Mouse (Mus musculus) hindbrain, embryonic 16.5 days (tissue): Measurements from ENCODE around the gene Bcorl1. TPM values are rescaled to one million over a fixed set of nuclear protein-coding genes. Genes with fewer than 3 reads are reported as not detected.

Experiments used
- ATAC-seq: fragments of 200-750 bp; cut with Nextera tagmentation; 2 replicates; pipeline ENCODE4 v1.8.0; 2017; ENCODE audit warnings: moderate TSS enrichment, moderate library complexity
- H3K27ac ChIP-seq: fragments of 300-500 bp; sonication (generic); 2 replicates; pipeline ENCODE4 v1.5.1; 2014; ENCODE audit warnings: low read depth, mild to moderate bottlenecking, control low read depth, low read length, moderate library complexity
- H3K27me3 ChIP-seq: fragments of 300-500 bp; sonication (generic); replicated peaks from 2 replicates; pipeline ENCODE4 v1.6.1; 2014; ENCODE audit warnings: low read length; ENCODE audit not compliant: control insufficient read depth, insufficient read depth
- H3K36me3 ChIP-seq: fragments of 300-500 bp; sonication (generic); 2 replicates; pipeline ENCODE4 v1.6.1; 2014; ENCODE audit warnings: mild to moderate bottlenecking, low read length, moderate library complexity, mixed read lengths; ENCODE audit not compliant: control insufficient read depth, insufficient read depth
- H3K4me1 ChIP-seq: fragments of 300-500 bp; sonication (generic); 2 replicates; pipeline ENCODE4 v1.6.1; 2014; ENCODE audit warnings: low read depth, low read length; ENCODE audit not compliant: control insufficient read depth, insufficient read depth
- H3K4me2 ChIP-seq: fragments of 300-500 bp; sonication (generic); 2 replicates; pipeline ENCODE4 v1.6.1; 2014; ENCODE audit warnings: mild to moderate bottlenecking, low read length, control low read depth, moderate library complexity
- H3K4me3 ChIP-seq: fragments of 300-500 bp; sonication (generic); 2 replicates; pipeline ENCODE4 v1.5.1; 2014; ENCODE audit warnings: mild to moderate bottlenecking, low read length, control low read depth, moderate library complexity
- H3K9ac ChIP-seq: fragments of 300-500 bp; sonication (generic); 2 replicates; pipeline ENCODE4 v1.6.1; 2014; ENCODE audit warnings: low read depth, mild to moderate bottlenecking, control low read depth, low read length, moderate library complexity
- H3K9me3 ChIP-seq: fragments of 300-500 bp; sonication (generic); 2 replicates; pipeline ENCODE4 v1.6.1; 2014; ENCODE audit warnings: mild to moderate bottlenecking, low read length, moderate library complexity; ENCODE audit not compliant: control insufficient read depth
- WGBS: fragments of 180-500 bp; shearing (Covaris S2); extraction: QIAGEN DNeasy Blood & Tissue Kit; methylation state at CpG from one replicate; pipeline ENCODE4 v1.1.7; 2014; 5-methylcytosine and 5-hydroxymethylcytosine counted together
- polyA plus RNA-seq: library from polyadenylated mRNA; unstranded; fragments of >200 nt; fragmentation: Nextera tagmentation; extraction: Ambion mirVana; gene quantifications from 2 replicates; pipeline ENCODE4 v1.2.1, GENCODE M21; 2015

Bcorl1 gene
- polyA plus RNA-seq, 1 experiment from 2014 or later, result 6.8 TPM

- Histone ChIP-seq H3K27me3 (no peaks in the 10 kb centered on the region), H3K36me3 (no peaks in the 10 kb centered on the region), H3K9me3 (0 out of 2 replicates have a peak, but pooled peaks cover 3% of the 10 kb centered on the region), H3K27ac (no peak overlapping the region), H3K4me1 (peaks cover 11% of the 10 kb centered on the region; the same call in 1 of the 2 replicates), H3K9ac (peak overlapping the region; percentile 65), H3K4me2 (peak overlapping the region; percentile 73), H3K4me3 (peak overlapping the region; percentile 59)
- 21% methylated on average over 16 of the region's 73 CpGs for WGBS
- no peak for ATAC-seq
These were observed 533 bp downstream of the Bcorl1 start for GRCm38 (mm10) chrX:48341621-48342161.

- WGBS, result 25% methylated on average over 16 of the region's 16 CpGs
- Histone ChIP-seq H3K9me3 (0 out of 2 replicates have a peak, but pooled peaks cover 3% of the 10 kb centered on the region), H3K4me1 (peaks cover 11% of the 10 kb centered on the region; the same call in 1 of the 2 replicates), H3K9ac (peak overlapping the region; percentile 52), H3K27ac (no peak overlapping the region), H3K4me3 (peak overlapping the region; percentile 59), H3K27me3 (no peaks in the 10 kb centered on the region), H3K4me2 (peak overlapping the region; percentile 73), H3K36me3 (no peaks in the 10 kb centered on the region)
- ATAC-seq, result no peak; the same call in 1 of the 2 replicates
These were observed 1.6 kb downstream of the Bcorl1 start for GRCm38 (mm10) chrX:48342731-48343130.

- peak; percentile 95 for ATAC-seq
- H3K9me3 ChIP-seq, result 0 out of 2 replicates have a peak, but pooled peaks cover 3% of the 10 kb centered on the region
- 17% methylated on average over 24 of the region's 36 CpGs for WGBS
- peaks cover 11% of the 10 kb centered on the region; the same call in 1 of the 2 replicates for H3K4me1 ChIP-seq
- no peaks in the 10 kb centered on the region for H3K27me3 ChIP-seq
- H3K27ac ChIP-seq, result peak overlapping the region; percentile 80
- no peaks in the 10 kb centered on the region for H3K36me3 ChIP-seq
- H3K9ac ChIP-seq, result peak overlapping the region; percentile 70
- H3K4me3 ChIP-seq, result peak overlapping the region; percentile 59
- H3K4me2 ChIP-seq, result peak overlapping the region; percentile 73
These were observed 2.3 kb downstream of the Bcorl1 start for GRCm38 (mm10) chrX:48343461-48343952.

GRCm38 (mm10) chrX:48343966-48344642 lies 2.9 kb downstream of the Bcorl1 start:
- H3K4me2 ChIP-seq, result peak overlapping the region; percentile 58
- peak overlapping the region; percentile 80 for H3K27ac ChIP-seq
- H3K36me3 ChIP-seq, result no peaks in the 10 kb centered on the region
- H3K4me3 ChIP-seq, result peak overlapping the region; percentile 59
- peaks cover 11% of the 10 kb centered on the region; the same call in 1 of the 2 replicates for H3K4me1 ChIP-seq
- peak; percentile 26 for ATAC-seq
- H3K27me3 ChIP-seq, result no peaks in the 10 kb centered on the region
- 13% methylated on average over 27 of the region's 30 CpGs for WGBS
- peak overlapping the region; percentile 70 for H3K9ac ChIP-seq
- 0 out of 2 replicates have a peak, but pooled peaks cover 3% of the 10 kb centered on the region for H3K9me3 ChIP-seq

GRCm38 (mm10) chrX:48344643-48345384 lies 3.7 kb downstream of the Bcorl1 start:
- 21% methylated on average over 25 of the region's 61 CpGs for WGBS
- Histone ChIP-seq H3K36me3 (no peaks in the 10 kb centered on the region), H3K4me1 (peaks cover 11% of the 10 kb centered on the region; the same call in 1 of the 2 replicates), H3K9ac (peak overlapping the region; percentile 70), H3K27ac (peak overlapping the region; percentile 81), H3K9me3 (0 out of 2 replicates have a peak, but pooled peaks cover 3% of the 10 kb centered on the region), H3K4me3 (peak overlapping the region; percentile 59), H3K27me3 (no peaks in the 10 kb centered on the region), H3K4me2 (peak overlapping the region; percentile 58)
- no peak for ATAC-seq

- 8% methylated on average over 24 of the region's 45 CpGs for WGBS
- Histone ChIP-seq H3K27ac (peak overlapping the region; percentile 81; the same call in 1 of the 2 replicates), H3K9ac (peak overlapping the region; percentile 70), H3K4me2 (peak overlapping the region; percentile 58), H3K9me3 (0 out of 2 replicates have a peak, but pooled peaks cover 3% of the 10 kb centered on the region), H3K4me3 (peak overlapping the region; percentile 59), H3K4me1 (peaks cover 11% of the 10 kb centered on the region; the same call in 1 of the 2 replicates), H3K27me3 (no peaks in the 10 kb centered on the region), H3K36me3 (no peaks in the 10 kb centered on the region)
- ATAC-seq, result no peak
These were observed 4.3 kb downstream of the Bcorl1 start for GRCm38 (mm10) chrX:48345385-48345932.

GRCm38 (mm10) chrX:48355346-48355745 lies 14.2 kb downstream of the Bcorl1 start:
- no peak overlapping the region for H3K4me2 ChIP-seq
- no peak overlapping the region for H3K27ac ChIP-seq
- no peaks in the 10 kb centered on the region for H3K9me3 ChIP-seq
- no peak overlapping the region for H3K4me3 ChIP-seq
- no peaks in the 10 kb centered on the region for H3K27me3 ChIP-seq
- H3K36me3 ChIP-seq, result no peaks in the 10 kb centered on the region
- no peak for ATAC-seq
- H3K9ac ChIP-seq, result no peak overlapping the region
- WGBS, result 87% methylated on average over 6 of the region's 6 CpGs
- no peaks in the 10 kb centered on the region for H3K4me1 ChIP-seq

GRCm38 (mm10) chrX:48365836-48366577 lies 24.8 kb downstream of the Bcorl1 start:
- Histone ChIP-seq H3K9ac (no peak overlapping the region), H3K4me3 (no peak overlapping the region), H3K27me3 (no peaks in the 10 kb centered on the region), H3K36me3 (peaks cover 7% of the 10 kb centered on the region), H3K4me1 (no peaks in the 10 kb centered on the region), H3K4me2 (no peak overlapping the region; the same call in 1 of the 2 replicates), H3K9me3 (no peaks in the 10 kb centered on the region; the same call in 1 of the 2 replicates), H3K27ac (no peak overlapping the region; the same call in 1 of the 2 replicates)
- WGBS, result 42% methylated on average over 15 of the region's 15 CpGs
- no peak for ATAC-seq
